Mouse (Mus musculus) bone marrow macrophage, adult 2 months (primary cell): ENCODE data around the gene Olfr960.

Experiments
- CTCF ChIP-seq: IDR thresholded peaks from 2 replicates; pipeline ENCODE4 v1.5.1; 2012; ENCODE audit warnings: low read depth, mild to moderate bottlenecking, low read length, moderate library complexity
- POLR2A ChIP-seq: IDR thresholded peaks from 2 replicates; pipeline ENCODE4 v1.6.1; 2012; ENCODE audit warnings: mild to moderate bottlenecking, low read depth, low read length, borderline replicate concordance

- TF ChIP-seq CTCF (no peak), POLR2A (no peak)
Observed at GRCm38 (mm10) chr9:39611953-39612352, 9.2 kb upstream of the Olfr960 start.
